Mouse (Mus musculus) adrenal gland, adult (tissue): ENCODE data around the gene Dus3l.

Experiments used
- DNase-seq, 2 experiments: peaks; one replicate each; pipeline ENCODE4 v3.0.0; 2022 to 2023; ENCODE audit warnings: low spot score in 1 of 2; ENCODE audit not compliant: inconsistent age in 2 of 2

The Dus3l gene

DNA sequence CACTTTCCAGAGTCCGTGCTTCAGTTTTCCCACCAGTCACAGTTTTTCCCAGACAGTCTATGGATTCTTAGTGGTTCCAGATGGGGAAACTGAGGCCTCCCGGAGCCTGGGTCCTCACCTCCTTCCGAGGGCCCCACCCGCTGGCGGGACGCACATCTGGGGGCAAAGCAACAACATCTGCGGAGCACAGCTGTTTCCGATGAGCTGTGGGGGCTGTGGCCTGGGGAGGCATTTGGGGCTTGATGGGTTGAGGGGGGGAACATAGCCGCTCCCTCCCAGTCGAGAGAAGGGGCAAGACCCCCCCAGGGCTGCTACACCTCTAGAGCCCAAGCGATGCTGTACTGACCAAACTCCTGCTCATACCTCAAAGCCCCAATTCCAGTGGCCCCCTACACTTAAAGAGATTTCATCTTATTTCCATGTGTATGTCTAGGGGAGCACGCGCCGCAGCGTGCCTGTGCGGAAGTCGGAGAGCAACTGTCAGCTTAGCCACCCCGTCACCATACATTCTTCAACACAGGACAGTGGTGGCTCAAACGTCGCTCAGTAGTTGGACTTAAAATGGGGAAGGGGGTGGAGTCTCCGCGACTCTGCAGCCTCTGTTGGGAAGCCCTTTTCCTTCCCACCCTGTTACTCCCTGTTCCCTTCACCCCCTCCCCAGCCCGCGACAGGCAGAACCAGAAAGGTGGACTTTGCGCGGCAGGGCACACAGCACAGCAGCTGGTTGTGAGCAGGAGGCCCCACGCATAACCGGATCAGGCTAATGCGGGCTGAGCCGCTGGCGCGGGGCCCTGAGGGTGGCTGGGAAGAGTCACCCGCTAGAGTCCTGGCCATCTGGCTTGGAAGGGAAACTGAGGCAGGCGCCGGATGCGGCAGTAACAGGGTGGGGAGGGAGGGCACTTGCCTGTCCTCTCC lies 10.0 kb upstream of the Dus3l start:
- no peak for DNase-seq

DNA sequence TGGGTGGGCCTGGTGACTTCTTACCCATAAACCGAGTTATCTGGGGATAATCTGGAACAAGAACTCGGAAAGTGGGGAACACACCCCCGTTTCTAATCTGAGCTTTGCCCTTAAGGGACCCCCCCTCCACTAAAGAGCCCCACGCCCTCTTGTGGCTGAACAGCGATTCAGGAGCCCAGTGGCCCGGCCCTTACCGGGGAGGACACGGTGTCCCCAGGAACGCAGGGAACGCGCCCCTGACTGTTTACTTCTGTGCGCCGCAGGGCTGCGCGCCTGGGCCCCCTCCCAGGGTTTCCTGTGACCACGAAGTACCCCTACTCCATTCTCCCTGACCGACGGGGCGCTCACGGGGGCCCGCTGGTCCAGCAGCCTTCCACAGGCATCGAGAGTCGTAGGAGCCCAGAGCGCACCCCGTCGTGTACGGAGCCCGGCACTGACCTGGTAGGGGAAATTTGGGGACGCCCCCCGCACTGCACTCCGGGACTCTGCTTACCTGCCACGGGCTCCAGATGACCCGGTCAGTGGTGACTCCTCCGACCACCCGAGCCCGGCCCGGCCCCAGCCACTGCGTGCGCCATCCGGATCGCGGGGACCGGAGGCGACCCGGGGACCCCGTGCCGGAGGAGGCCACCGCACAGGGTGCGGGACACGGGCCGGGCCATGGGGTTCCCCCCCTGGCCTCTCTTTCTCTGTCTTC lies 7.7 kb upstream of the Dus3l start:
- peak; percentile 55 to 80 for DNase-seq

DNA sequence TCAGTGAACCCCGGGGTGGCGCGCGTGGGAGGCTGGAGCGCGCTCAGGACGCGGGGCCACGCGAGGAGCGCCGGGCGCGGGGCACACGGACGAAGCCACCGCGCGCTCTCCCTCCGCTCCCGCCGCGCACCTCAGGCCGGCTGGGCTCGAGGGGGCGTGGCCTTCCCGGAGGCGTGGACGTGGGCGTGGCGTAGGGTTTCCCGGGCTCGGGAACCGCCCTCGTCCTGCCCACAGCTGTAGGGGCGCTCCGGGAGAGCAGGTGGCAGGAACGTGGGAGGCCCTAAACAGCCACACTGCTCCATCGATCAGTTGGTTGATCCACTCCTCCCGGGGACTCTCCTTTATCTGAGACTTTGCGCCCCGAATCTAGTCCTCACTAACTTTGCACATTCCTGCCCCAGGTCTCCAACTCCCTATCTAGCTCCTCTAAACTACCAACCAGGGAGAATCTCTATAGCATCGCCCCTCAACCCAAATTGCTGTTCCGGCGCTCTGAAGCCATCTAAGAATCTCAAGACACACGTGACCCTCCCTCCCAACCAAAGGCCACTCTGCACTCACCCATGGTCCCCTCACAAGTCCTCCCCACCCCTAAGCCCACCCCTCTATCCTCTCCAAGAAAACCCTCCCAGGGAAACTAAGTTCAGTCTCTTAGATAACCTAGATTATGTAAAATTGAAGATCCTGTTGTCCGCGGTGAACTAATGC lies 7.0 kb upstream of the Dus3l start, which contains the start of gene Nrtn:
Gene Nrtn, minus strand, starts transcription at position 115 of the 708 bp plus-strand sequence.
- DNase-seq, result peak; percentile 91 to 97

DNA sequence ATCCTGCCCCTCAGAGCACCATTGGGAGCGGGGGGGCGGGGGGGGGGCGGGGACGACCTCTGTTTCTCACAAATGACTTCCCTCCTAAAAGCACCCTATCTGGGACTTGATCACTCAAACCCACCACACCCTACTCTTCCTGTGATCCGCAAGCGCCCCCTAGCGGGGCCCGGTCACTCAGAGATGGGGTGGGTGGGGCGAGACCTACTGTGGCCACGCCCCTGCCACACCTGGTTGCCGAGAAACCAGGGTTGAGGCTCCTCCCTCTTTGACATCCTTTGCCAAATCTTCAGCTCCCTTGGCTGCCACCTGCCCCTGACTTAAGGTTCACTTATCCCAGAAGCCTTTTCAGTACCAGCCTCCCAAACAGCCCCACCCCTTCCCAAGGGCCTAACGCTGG lies 6.4 kb upstream of the Dus3l start:
- DNase-seq, result peak; percentile 75 to 86

DNA sequence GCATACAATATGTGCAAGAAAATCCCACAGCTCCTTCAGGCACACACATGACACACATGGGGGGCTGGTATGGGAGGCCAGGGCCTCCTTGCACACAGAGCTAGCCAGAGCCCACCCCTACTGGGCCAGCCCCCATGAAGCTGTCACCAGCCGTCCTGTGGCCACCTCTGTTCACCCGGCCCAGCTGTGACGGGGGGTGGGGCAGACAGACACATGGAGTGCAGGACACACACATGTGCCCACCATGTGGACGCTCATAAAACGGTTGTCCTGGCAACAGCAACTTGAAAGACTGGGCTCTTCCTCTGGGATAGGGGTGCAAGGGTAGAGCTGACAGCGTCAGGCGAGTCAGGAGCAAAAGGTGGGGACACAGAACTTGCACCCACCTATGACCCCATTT lies 5.3 kb upstream of the Dus3l start:
- DNase-seq, result no peak

DNA sequence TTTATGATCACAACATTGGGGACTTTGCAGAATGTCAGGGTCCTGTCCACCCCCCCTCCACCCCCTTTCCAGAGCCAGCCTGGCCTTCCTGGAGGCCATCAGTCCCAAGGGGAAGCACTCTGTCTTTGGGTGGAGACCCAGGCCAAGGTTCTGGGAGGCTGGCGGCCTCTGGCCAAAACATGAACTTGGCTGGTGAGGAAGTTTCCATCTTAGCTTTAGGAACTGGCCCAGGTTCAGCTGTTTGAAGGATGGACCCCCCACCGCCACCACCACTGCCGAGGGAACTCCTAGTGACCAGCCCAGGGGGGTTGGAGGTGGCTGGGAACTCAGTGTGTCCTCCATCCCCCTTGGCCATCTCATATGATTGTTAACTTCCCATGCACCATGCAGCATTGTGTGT lies 3.5 kb upstream of the Dus3l start:
- peak in 1 of 2 experiments; percentile 45 for DNase-seq

DNA sequence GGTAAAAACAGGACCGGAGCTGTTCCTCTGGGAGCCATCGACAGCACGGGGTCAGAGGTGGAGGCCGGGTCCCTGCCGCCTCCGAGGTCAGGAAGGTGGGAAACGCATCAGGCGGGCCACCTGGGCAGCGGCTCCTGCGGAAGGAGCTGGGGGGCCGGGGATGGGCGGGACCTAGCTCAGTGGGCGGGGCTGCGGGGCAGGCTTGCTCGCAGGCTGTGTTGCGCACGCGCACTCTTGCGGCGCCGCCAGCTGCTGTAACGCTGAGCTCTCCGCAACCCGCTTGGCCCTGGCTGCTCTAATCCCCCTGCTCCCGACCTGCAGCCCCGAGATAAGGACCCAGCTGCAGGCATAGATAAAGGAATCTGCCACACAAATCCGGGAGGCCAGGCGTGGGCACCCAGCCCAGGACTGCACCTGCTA lies 2.6 kb upstream of the Dus3l start:
- peak; percentile 90 to 96 for DNase-seq

DNA sequence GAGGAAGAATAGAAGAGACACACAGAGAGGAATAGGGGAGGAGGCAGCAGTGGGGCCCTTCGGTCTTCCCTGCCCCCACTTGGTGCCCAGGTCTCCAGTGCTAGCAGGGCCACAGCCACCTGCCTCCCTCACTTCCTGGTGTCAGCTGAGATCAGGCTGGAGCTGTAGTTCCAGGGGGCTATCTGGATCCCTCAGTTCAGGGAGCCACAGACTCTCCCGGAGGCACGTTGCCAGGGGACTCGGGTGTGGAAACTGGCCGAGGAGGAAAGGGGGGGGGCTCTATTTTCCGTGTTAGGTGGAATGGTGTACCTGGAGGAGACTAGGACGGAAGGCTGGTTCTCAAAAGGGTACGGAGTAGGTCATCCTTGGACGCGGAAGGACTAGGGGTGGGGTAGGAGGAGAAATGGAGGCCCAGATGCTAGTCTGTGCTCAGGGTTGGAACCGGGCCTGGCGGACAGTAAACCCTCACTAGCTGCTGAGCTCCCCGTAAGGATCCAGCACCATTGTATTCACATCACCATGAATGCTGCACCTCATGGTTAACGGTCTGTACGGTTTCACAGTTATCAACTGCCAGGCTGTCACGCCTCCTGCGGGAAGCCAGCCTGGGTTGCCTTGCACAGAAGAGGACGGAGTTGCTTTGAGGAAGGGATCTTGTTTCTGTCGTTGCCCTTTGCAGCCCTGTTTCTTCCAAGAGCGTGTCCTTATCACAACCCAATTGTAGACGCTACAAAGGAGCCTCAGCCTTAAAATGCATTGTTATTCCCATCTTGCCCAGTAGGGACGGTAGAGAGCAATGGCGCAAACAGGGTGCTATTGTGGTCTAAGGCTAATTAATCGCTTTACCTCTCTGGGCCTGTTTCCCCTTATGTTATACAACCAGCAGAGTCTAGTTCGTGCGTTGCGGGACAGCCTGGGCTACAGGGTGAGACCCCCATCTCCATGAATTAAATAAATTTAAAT lies 1.5 kb upstream of the Dus3l start:
- DNase-seq, result peak; percentile 62 to 90

DNA sequence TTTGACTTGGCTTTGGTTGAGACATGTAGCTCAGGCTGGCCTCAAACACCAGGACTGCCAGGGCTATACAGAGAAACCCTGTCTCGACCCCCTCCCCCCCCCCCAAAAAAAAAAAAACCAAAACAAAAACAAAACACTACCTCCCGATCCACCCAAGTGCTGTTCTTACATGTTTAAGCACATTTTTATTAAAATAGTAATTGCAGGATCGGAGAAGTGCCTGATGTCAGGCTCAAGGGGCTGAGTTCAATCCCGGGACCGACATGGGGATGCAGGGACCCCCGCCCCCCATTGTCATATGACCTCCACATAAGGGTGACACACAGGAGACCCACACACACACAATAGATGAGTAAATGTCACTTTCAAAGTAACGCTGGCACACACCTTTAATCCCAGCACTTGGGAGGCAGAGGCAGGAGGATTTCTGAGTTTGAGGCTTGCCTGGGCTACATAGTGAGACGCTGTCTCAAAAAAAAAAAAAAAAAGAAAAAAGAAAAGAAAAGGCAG lies 761 bp upstream of the Dus3l start:
- DNase-seq, result peak in 1 of 2 experiments; percentile 44

DNA sequence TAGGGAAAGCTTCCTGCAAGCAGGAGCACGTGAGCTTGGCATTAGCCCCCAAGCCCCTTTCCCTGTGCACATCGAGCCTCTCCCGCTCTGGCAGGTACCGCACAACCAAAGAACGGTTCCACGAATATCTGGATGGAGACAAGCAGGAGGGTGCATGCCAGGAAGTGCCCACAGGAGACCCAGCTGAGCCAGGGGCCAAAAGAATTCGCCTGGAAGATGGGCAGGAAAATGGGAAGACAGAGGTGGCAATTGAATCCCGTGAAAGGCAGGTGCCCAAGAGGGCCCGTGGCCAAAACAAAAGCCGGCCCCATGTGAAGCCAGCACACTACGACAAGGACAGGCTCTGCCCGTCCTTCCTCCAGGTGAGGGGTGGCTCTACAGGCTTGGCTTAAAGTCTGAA lies 874 bp downstream of the Dus3l start:
- no peak for DNase-seq

DNA sequence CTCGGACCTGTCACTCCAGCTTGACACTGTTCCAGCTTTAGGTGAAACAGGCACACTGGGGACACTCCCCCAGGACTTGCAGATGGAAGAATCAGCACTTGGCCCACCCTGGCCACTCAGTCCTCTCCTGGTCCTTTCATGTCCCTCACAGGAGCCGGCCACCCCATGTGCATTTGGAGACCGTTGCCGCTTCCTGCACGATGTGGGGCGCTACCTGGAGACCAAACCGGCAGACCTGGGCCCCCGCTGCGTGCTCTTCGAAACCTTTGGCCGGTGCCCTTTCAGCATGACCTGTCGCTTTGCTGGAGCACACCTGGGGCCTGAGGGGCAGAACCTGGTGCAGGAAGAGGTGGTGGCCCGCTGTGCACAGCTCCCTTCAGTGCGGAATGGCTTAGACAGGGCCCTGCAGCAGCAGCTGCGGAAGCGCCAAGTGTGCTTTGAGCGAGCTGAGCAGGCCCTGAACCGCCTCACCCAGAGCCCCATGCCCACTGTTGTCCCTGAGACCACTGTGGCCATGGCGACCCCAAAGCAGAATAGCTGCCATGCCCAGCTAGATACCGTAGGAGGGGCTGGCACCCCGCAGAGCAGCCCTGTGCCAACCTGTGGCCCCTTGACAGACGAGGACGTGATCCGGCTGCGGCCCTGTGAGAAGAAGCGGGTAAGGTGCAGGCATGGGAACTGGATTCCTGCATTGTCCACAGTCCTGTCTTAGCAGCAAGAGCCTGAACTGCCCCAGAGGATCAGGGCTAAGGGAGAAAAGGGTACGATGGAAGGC lies 2.3 kb downstream of the Dus3l start:
- no peak for DNase-seq

DNA sequence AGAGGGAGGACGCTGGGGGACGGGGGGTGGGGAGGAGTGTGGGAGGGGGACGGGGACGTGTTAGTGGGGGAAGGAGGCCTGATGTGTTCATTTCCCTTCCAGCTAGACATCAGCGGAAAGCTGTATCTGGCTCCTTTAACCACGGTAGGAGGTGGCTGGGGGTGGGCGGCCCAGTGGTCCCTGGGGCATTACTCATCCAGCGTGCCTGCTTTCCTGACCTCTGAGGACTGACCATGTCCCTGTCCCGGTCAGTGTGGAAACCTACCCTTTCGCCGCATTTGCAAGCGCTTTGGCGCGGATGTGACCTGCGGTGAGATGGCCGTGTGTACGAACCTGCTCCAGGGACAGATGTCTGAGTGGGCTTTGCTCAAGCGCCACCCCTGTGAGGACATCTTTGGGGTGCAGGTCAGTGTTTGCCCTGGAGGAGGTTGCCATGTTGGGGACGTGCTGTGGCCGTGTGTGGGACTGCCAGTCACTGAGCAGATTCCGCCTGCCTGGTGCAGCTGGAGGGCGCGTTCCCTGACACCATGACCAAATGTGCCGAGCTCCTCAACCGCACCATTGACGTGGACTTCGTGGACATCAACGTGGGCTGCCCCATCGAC lies 3.1 kb downstream of the Dus3l start:
- no peak for DNase-seq

DNA sequence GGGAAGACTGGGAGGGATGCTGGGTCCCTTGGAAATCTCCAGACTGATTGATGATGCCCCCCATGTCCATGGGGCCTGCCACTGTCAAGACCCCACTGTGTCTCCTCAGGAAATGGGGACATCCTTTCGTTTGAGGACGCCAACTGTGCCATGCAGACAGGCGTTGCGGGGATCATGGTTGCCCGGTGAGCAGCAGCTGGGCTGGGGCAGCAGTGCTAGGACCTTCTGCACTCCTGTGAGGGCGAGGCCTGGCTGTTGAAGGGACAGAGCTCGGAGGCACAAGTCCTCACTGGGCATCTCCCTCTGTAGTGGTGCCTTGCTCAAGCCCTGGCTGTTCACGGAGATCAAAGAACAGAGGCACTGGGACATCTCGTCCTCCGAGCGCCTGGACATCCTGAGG lies 4.4 kb downstream of the Dus3l start:
- no peak for DNase-seq

DNA sequence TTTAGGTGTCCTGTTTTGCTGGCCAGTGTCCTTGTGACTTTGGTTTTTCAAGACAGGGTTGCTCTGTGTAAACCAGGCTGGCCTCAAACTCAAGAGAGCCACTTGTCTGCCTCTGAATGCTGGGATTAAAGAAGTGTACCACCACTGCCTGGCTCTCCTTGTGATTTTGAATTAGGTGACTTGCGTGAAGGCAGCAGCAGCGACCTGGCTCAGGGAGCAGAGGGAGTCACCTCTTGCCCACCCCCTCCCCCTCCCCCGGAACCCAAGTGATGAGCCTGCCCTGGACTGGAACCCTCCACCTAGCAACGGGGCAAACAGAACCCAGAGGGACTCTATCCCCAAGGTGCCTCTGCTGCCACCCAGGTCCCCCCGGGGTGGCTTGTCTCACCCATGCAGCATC lies 5.4 kb downstream of the Dus3l start, which contains the start of gene Prr22:
Gene Prr22, plus strand, starts transcription at position 301 of the 400 bp plus-strand sequence.
- no peak for DNase-seq

DNA sequence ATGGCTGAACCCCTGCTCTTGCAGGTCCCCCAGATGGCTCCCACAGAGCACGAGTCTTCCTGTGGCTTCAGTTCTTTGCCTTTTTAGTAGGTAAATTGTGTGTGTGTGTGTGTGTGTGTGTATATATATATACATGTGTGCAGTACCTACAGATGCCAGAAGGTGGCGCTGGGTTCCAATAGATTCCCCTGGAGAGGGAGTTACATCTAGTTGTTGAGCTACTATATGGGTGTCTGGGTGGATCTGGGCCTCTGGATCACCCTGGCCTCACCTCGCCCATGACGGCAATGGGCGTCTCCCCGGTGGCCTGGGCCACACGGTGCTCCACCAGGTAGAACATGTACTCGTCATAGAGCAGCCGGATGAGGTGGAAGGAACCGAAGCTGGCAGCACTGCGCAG lies 13.0 kb downstream of the Dus3l start:
- peak in 1 of 2 experiments; percentile 54 for DNase-seq

DNA sequence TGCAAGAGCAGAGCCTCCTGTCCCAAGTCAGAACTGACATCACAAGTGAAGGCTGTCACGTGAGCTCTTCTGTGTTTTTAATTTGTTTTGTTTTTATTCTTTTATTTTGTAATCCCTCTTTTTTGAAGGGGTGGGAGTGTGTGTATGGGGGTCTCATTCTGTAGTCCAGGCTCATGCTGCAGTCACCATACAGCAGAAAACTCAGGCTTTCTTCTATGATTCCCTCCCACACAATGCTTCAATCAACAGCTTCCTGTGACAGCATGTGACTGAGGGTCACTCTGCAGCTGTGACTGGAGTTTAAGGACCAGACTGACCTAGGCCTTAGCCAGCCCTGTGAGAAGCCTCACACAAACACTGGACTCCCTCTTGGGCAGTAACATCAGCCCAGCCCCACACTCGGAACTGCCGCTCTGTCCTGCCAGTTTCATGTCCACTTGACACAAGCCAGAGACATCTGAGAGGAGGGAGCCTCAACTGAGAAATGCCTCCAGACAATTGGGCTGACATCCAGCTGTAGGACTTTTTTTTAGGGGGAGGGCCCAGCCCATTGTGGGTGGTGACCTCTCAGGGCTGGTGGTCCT lies 14.3 kb downstream of the Dus3l start:
- no peak for DNase-seq

DNA sequence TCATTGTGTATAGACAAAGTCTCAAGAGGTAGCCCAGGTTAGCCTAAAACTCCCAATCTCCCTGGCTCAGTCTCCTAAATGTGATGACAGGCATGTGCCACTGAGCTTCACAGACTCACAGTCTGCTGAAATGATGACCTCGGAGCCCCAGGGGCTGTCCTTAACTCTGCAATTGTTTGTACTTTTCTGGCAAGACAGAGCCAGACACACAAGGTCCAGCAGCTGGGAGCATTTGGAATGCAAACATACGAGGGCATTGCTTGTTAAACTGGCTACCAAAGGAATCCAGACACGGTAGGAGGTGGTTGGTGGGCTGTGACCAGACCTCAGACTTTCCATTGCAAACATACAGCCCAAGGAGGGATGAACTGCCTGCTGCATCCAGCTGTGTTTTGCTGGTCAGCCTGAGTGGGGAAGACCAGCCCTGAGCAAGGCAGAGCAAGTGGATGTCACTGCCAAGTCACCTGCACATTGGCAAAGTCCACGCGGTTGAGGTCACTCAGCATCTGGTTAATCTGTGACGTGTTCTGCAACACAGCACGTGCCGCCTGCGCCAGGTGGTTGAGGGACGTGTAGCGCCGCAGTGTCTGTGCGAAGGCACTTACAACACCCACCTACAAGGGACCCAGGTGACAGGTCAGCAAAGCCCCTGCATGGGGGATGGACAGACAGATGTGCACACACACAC lies 15.9 kb downstream of the Dus3l start:
- DNase-seq, result no peak

DNA sequence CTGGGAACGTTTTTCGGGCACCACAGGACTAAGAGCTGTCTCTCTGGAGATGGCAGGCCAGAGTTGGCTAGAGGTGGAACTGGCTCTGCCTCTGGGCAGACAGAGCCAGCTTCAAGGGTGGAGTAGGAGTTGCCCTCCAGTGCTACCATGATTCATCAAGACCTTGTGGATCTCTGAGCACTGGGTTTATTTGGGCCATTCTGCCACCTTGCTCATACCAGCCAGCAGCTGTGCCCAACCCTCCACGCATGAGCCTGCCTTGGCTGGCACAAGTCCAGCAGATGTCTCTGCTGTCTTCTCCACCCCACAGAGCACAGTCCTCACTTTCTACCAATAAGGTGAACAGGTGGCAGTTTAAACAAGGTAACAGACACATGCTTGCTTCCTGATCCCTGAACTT lies 24.3 kb downstream of the Dus3l start:
- DNase-seq, result peak; percentile 82 to 89
